Mouse (Mus musculus) kidney, adult 9 months (tissue): ENCODE measurements around the gene Sppl2a.
"Not testable (repeated sequence)": the region's sequence is repeated elsewhere in the genome, so short reads cannot be mapped to it uniquely, and the experiment has no call there.

Experiments
- DNase-seq: peaks from one replicate; pipeline ENCODE4 v3.0.0; 2022

Gene Sppl2a

DNA sequence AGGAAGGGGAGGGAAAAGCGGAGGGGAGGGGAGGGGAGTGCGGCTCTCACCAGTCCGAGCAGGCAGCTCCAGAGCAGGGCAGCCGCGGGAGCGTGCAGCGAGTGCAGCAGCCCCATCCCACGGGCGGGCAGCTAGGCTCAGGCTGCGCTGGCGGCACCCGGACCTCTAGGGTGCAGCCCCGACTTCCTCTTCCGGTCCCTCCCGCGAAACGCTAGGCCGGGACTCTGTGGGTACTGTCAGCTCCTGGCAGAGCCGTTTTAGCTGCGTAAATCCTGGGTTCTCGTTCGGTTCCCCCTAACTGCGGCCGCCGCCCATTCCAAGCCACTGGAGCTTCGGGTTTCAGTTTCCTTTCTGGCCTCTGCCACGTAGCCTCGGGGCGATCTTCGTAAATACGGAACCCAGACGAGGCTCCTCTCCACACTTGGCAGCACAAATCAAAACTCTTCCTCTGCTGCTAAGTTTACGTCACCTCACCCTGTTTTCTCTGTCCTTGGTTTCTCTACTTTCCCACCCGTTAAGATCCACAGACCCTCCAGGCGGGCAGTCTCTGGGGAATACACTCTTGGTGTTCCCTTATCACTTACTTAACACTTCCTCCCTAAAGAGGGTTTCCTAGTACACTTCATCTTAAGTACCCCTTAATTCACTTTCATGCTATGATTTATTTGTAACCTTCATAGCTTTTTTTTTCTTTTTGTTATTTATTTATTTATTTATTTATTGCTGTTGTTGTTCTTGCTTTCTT is at the start of gene Sppl2a:
Gene Sppl2a, minus strand, starts transcription at position 339 of the 745 bp plus-strand sequence.
- peak; percentile 93 for DNase-seq

DNA sequence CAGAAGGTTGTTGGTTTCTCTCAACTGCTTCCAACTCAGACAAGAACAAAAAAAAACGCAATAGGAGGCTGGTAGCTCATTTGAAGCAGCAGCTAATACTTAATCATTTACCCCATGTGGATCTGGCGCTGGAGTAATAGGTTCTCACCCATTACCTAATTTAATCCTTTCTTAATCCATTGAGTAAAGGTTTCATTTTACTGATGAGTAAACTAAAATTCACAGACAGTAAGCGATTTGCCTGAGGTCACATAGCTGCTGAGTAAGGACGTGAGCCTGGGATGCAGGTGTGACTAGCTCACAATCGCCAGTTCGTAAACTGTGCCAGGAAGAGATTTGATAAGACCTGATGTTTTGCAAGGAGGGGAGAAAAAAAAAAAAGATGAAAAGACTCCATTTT is 44.4 kb upstream of the Sppl2a start:
- DNase-seq, result peak; percentile 79

- DNase-seq, result peak; percentile 88
Observed at GRCm38 (mm10) chr2:126961696-126962095, 28.7 kb upstream of the Sppl2a start.

- DNase-seq, result peak; percentile 58
Observed at GRCm38 (mm10) chr2:126955671-126956070, 22.6 kb upstream of the Sppl2a start.

DNA sequence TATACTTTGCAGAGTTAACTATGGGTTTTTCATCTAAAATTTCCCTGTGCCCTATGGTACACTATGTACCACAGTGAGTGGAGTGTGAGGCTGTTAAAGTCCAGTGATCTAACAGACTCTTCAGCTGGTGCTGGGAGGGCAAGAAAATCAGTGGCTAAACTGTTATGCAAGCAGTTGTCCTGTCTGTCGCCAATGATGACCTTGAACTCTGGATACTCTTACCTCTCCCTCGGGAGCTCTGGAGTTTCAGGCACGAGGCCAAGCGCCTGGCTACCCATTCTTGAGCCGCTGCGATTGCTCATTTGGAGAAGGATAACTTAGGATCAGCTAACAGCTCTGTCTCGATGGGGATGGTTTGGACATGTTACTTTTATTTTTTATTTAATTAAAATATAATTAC is 18.1 kb upstream of the Sppl2a start:
- peak; percentile 96 for DNase-seq

DNA sequence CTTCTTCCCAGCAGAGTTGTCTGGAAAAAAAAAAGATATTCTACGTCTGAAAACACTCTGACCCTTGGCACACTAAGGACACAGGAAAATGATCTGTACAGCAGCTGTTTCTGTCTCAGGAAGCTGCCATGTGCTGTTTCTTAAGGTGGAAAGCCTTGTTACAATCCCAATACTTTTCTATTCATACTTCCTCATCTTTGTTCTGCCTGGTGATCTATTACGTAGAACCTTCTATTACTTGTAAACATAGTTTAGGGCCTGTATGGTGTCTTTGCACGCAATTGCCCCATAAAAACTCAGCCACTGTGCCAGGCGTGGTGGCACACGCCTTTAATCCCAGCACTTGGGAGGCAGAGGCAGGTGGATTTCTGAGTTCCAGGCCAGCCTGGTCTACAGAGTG is 17.4 kb upstream of the Sppl2a start:
- DNase-seq, result no peak

DNA sequence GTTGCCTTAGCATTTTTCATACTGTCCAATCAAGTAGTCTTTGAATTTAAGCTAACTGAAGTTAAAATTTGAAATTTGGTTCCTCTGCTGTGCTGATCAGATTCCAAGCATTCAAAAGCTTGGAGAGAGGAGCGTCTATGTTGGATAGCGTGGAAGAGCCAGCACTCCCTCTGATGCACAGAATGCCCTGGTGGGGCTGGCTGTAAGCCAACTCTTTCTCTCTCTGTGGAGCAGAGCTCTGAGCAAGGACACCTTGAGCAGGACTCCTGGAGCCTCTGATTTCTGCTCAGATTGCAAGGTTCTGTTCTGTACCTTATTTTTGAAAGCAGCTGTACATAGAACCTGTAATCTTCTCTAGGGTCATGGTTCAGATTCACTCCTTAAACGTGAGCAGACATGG is 16.8 kb upstream of the Sppl2a start:
- peak; percentile 55 for DNase-seq

GRCm38 (mm10) chr2:126949297-126949696 is 16.3 kb upstream of the Sppl2a start:
- not testable (repeated sequence) for DNase-seq

GRCm38 (mm10) chr2:126948231-126948630 is 15.2 kb upstream of the Sppl2a start:
- no peak for DNase-seq

DNA sequence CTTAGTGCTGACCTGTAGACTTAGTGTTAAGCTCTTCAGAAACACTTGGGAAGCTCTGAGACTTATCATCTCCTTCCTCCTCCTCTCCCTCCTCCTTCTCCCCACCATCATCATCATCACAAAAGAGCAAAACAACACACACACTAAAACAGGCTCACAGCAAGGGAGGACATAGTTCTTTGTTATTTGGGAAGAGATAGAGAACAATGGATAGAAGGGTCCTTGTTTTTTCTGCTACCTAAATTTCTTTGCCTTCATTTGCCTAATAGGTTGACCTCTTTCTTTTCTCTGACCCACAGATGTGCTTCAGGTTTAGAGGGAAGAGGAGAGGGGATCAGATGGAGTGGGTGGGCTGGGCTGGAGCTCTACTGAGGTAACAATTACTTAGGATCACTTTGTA is 14.6 kb upstream of the Sppl2a start:
- DNase-seq, result no peak

DNA sequence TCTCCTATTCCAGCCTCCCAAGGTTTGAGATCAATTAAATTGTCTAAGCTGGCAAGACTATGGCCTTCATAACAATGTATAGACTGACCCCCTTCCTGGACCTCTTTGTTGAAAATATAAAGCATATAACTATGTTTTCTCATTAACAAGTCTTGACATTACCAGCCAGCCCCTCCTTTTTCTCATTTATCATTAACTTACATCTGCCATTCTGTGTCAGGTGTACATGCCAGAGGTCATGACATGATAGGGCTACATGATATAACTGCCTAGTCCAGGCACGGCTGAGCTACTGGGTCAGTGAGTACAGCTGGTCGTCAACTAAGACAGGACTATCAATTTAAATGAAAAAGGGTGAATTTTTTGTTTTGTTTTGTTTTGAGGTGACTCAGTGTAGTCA is 10.2 kb upstream of the Sppl2a start:
- no peak for DNase-seq

DNA sequence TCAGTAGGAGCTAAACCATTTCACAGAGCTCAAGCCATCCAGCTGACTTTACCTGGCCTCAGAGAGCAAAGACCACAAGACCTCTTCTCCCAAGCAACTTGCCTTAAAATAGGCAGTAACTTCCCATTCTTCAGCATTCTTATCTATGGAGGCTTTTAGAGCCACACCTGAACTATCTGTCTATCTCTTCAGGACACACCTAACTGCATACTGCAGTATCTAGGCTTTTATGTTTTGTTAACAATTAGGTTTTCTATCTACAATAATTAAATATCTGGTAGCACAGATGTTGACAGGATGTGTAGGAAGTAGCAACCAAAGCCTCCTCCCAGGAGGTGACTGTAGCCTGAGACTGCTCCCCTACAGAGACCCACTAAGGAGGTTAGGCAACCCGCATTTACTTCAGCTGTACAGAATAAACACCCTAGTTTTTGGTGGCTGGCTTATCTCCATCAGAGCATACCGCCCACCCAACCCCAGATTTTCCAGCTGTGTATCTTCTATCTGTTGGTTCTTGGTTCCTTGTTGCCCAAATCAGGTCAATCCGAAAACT is 7.4 kb upstream of the Sppl2a start:
- DNase-seq, result no peak

- no peak for DNase-seq
Observed at GRCm38 (mm10) chr2:126938069-126938468, 5.0 kb upstream of the Sppl2a start.

DNA sequence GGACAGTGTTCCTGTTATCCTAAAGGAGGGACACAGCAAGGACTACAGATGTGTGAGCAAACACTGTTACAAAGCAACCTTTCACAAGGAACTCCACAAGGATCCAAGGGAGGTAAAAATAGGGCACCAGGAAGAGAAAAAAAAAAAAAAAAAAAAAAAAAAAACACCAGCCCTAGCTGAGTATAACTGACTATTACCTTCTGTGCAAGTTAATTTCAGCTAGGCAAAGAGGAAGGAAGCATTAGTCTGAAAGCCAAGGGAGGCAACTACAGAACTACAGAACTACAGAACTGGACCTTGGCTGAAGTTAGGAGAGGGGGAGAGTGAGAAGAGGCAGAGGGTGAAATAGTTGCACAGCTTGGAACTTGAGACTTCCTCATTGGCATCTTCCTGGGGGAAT is 886 bp upstream of the Sppl2a start:
- peak; percentile 24 for DNase-seq

DNA sequence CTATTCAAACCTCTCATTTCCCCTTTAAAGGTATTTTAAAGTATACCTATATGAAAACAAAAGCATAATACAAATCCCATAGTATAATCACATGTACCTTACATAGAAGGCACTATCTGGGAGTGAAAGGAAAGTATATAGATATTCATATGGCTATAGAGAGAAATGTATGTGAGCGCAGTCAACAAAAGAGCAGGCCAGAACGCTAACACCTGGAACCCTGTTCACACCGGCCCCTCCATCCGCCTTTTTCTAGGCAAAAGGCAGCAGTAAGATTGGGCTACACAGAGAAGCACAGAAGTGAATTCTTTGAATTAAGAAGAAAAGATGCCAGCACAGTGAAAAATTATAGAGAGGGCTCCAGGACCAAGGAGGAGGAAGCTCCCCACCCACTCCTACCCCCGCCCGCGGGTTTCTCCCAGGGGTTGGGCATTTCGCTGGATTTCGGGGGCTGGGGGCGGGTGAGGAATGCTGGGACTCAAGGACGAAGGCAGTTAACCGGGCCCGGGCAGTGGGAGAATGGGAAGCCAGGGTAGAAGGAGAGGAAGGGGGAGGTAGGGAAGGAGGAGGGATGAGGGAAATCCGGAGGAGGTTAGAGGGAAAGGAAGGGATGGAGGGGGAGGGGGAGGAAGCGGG is 656 bp downstream of the Sppl2a start:
- DNase-seq, result no peak

GRCm38 (mm10) chr2:126931784-126932183 is 1.3 kb downstream of the Sppl2a start:
- no peak for DNase-seq

- DNase-seq, result no peak
Observed at GRCm38 (mm10) chr2:126928681-126929080, 4.4 kb downstream of the Sppl2a start.

DNA sequence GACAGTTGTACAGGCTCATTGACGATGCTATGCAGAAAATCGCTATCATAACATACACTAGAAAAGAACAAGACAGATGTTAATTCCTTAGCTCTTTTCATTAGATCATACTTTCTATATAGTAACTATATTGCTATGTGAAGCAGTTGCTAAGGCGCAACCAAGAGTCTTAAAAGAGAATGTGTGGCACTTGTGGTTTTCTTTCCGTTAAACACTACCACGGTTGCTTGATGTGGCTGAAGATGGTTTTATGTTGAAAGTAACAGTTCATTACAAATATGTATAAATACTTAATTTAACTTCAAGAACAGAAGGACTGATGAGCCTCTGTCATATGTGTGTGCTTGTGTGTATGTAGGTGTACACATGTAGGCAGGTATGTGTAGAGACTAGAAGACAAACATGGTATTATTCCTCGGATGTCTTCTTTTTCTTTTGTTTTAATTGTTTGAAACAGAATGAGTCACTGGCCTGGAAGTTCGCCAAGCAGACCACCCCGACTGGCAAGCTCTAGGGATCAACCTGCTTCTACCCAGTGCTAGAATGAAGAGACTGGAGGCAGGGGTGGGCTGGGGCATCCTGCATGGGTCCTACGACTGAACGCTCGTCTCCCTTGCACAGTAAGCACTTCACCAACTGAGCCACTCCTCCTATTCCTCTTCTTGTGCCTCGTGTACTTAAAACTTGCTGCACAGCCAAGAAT is 12.5 kb downstream of the Sppl2a start:
- DNase-seq, result no peak

- no peak for DNase-seq
Observed at GRCm38 (mm10) chr2:126916236-126916635, 16.8 kb downstream of the Sppl2a start.

DNA sequence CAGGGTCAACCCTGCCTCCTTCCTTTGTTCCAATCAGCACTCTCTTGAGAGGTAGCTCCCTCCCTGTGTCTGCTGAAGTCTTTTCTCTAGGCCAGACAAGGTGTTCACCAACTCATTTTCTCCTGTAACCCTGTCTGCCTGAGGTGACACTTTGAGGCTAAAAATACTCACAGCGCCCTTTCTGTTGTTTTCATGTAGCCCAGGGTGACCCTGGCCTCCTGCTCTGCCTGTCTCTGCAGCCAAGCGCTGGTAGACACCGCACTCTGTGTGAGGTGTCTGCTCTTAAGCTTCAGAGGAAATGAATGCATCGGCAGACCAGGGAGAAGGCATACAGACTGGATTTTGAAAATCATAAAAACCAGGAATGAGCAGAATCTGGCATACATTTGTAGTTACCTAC is 18.9 kb downstream of the Sppl2a start:
- no peak for DNase-seq

DNA sequence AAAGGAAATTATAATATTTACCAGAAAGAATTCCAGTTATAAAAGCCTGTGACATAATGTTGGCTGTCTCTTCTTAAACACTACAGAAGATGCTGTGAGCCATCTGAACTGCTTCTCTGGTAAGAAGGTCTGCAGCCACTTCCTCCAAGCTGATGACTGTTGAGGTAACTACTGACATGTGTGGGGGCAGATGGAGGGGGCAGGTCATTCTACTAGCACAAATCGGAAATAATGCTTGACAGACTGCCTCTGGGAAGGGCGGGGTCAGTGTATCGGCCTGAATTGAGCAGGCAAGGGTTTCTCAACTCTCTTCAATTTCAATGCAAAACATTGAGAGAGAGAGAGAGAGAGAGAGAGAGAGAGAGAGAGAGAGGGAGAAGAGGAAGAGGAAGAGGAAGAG is 28.9 kb downstream of the Sppl2a start:
- DNase-seq, result no peak

GRCm38 (mm10) chr2:126897511-126897910 is 35.5 kb downstream of the Sppl2a start:
- peak; percentile 83 for DNase-seq

- peak; percentile 77 for DNase-seq
Observed at GRCm38 (mm10) chr2:126896941-126897340, 36.1 kb downstream of the Sppl2a start.

DNA sequence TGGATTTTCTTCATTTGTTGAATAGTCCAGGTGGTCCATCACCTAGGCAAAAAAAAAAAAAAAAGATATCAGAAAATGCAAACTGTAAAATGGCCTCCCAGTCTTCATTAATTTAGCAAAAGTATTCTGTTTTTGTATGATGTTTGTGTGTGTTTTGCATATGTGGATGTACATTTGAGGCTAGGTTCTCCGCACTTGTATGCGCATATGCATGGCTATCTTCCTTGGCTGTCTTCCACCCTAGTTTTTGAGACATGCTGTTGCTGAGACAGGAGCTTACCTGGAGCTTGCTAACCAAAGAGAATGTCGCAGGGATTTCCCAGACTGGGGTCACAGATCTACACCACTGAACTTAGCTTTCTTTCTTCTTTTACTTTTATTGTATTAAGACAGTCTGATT is 38.8 kb downstream of the Sppl2a start:
- no peak for DNase-seq
